ENCODE assay signal across 21 mouse cellular contexts in genomic region chr11:32798445-32798844, GRCm38 (mm10). TPM values are rescaled to one million over a fixed set of nuclear protein-coding genes. Genes with fewer than 3 reads are reported as not detected.
DNase-seq lines count a peak whose midpoint lies in the region; ATAC-seq and TF ChIP-seq lines count a peak whose summit lies in the region.
"Had no signal": no experiment of that assay in that cellular context is flagged by ENCODE, and none has a peak within 500 bp of the region (broad histone marks: within the 10 kb centered on the region; RNA-seq: fewer than 3 reads in every experiment).

No protein-coding gene starts in this region.

- H3K4me2 ChIP-seq in hindbrain, embryonic 13.5 days: no peak overlapping the region
- no peak overlapping the region for H3K4me2 ChIP-seq in hindbrain, embryonic 11.5 days (replicated peaks; ENCODE audit: low read depth, low read length)
- H3K4me2 ChIP-seq in lung, embryonic 14.5 days: no peak overlapping the region
- H3K4me2 ChIP-seq in limb, embryonic 15.5 days: no peak overlapping the region
- H3K4me2 ChIP-seq: midbrain, embryonic 12.5 days had no signal

- no peak for DNase-seq in hindbrain, embryonic 11.5 days (ENCODE audit: low spot score)
- DNase-seq in lung, embryonic 14.5 days: no peak
- DNase-seq in lung, adult 18-20 months: no peak
- DNase-seq in limb, embryonic 10.5 days (ENCODE audit: low spot score): no peak
- DNase-seq in left cerebral cortex, adult 8-10 months (ENCODE audit: low spot score in 2 of 2): no peak
- DNase-seq: adrenal gland, adult 2 months; cerebellum, adult 11 months; gastrocnemius, postnatal 36 days; layer of hippocampus, adult 9-11 months; liver, postnatal 0 days; lung, postnatal 4 days; right cerebral cortex, postnatal 14 days had no signal

- H3K36me3 ChIP-seq in hindbrain, embryonic 13.5 days: no peaks in the 10 kb centered on the region
- no peaks in the 10 kb centered on the region for H3K36me3 ChIP-seq in hindbrain, embryonic 11.5 days (ENCODE audit: control insufficient read depth, insufficient read depth, low read length)
- H3K36me3 ChIP-seq in lung, embryonic 14.5 days (ENCODE audit: insufficient read depth): no peaks in the 10 kb centered on the region
- H3K36me3 ChIP-seq in limb, embryonic 10.5 days: no peaks in the 10 kb centered on the region
- no peaks in the 10 kb centered on the region for H3K36me3 ChIP-seq in limb, embryonic 15.5 days
- H3K36me3 ChIP-seq: midbrain, embryonic 12.5 days had no signal

- WGBS in hindbrain, embryonic 13.5 days: 47% methylated on average over 4 of the region's 4 CpGs
- WGBS in hindbrain, embryonic 11.5 days: 59% methylated on average over 4 of the region's 4 CpGs
- 23% methylated on average over 4 of the region's 4 CpGs for WGBS in lung, embryonic 14.5 days
- WGBS in limb, embryonic 10.5 days: 49% methylated on average over 4 of the region's 4 CpGs
- 15% methylated on average over 4 of the region's 4 CpGs for WGBS in limb, embryonic 15.5 days

- H3K27ac ChIP-seq in hindbrain, embryonic 13.5 days: no peak overlapping the region
- no peak overlapping the region for H3K27ac ChIP-seq in hindbrain, embryonic 11.5 days (ENCODE audit: low read depth, low read length)
- no peak overlapping the region for H3K27ac ChIP-seq in lung, embryonic 14.5 days (ENCODE audit: low read depth)
- H3K27ac ChIP-seq in limb, embryonic 10.5 days: peak overlapping the region; percentile 22; the same call in 1 of the 2 replicates
- H3K27ac ChIP-seq in limb, embryonic 15.5 days: peak overlapping the region; percentile 33; the same call in 1 of the 2 replicates
- H3K27ac ChIP-seq: midbrain, embryonic 12.5 days had no signal

- peaks cover 14% of the 10 kb centered on the region for H3K4me1 ChIP-seq in hindbrain, embryonic 13.5 days (replicated peaks)
- no peaks in the 10 kb centered on the region for H3K4me1 ChIP-seq in hindbrain, embryonic 11.5 days (replicated peaks; ENCODE audit: control insufficient read depth, insufficient read depth, low read length)
- H3K4me1 ChIP-seq in lung, embryonic 14.5 days (ENCODE audit: insufficient read depth): no peaks in the 10 kb centered on the region
- H3K4me1 ChIP-seq in limb, embryonic 10.5 days: peaks cover 54% of the 10 kb centered on the region
- H3K4me1 ChIP-seq in limb, embryonic 15.5 days: peaks cover 32% of the 10 kb centered on the region
- H3K4me1 ChIP-seq: midbrain, embryonic 12.5 days had no signal

- ATAC-seq in hindbrain, embryonic 13.5 days (ENCODE audit: low FRiP score): 0 out of 2 replicates have a peak, but pooled peaks have one; percentile 32
- no peak for ATAC-seq in hindbrain, embryonic 11.5 days (ENCODE audit: low FRiP score)
- peak; percentile 55; the same call in 1 of the 2 replicates for ATAC-seq in lung, embryonic 14.5 days (ENCODE audit: insufficient read depth)
- ATAC-seq in limb, embryonic 15.5 days (ENCODE audit: insufficient number of reproducible peaks, low FRiP score, low TSS enrichment, low read depth): peak; percentile 68; the same call in 1 of the 2 replicates
- ATAC-seq: CD4-positive, CD25-positive, alpha-beta regulatory T cell, adult 4 months; liver, postnatal 0 days had no signal

- TF ChIP-seq CTCF in lung, embryonic 14.5 days (IDR thresholded peaks at IDR 0.05; ENCODE audit: low read depth): no peak

- H3K27me3 ChIP-seq in hindbrain, embryonic 13.5 days: no peaks in the 10 kb centered on the region
- no peaks in the 10 kb centered on the region for H3K27me3 ChIP-seq in hindbrain, embryonic 11.5 days (ENCODE audit: control insufficient read depth, insufficient read depth, low read length)
- no peaks in the 10 kb centered on the region for H3K27me3 ChIP-seq in lung, embryonic 14.5 days (ENCODE audit: insufficient read depth, low read length)
- no peaks in the 10 kb centered on the region for H3K27me3 ChIP-seq in limb, embryonic 10.5 days (ENCODE audit: low read depth, poor library complexity, severe bottlenecking)
- H3K27me3 ChIP-seq in limb, embryonic 15.5 days: no peaks in the 10 kb centered on the region
- H3K27me3 ChIP-seq: midbrain, embryonic 12.5 days had no signal

- no peak overlapping the region for H3K9ac ChIP-seq in hindbrain, embryonic 13.5 days
- no peak overlapping the region for H3K9ac ChIP-seq in hindbrain, embryonic 11.5 days (ENCODE audit: low read depth, low read length)
- H3K9ac ChIP-seq in lung, embryonic 14.5 days: no peak overlapping the region
- no peak overlapping the region for H3K9ac ChIP-seq in limb, embryonic 15.5 days
- H3K9ac ChIP-seq: liver, postnatal 0 days; midbrain, embryonic 12.5 days had no signal

- no peaks in the 10 kb centered on the region for H3K9me3 ChIP-seq in hindbrain, embryonic 13.5 days
- no peaks in the 10 kb centered on the region for H3K9me3 ChIP-seq in hindbrain, embryonic 11.5 days (ENCODE audit: control insufficient read depth, low read length)
- no peaks in the 10 kb centered on the region for H3K9me3 ChIP-seq in lung, embryonic 14.5 days (ENCODE audit: low read depth, low read length)
- H3K9me3 ChIP-seq in limb, embryonic 10.5 days (replicated peaks): no peaks in the 10 kb centered on the region
- no peaks in the 10 kb centered on the region for H3K9me3 ChIP-seq in limb, embryonic 15.5 days
- H3K9me3 ChIP-seq: midbrain, embryonic 12.5 days had no signal

- H3K4me3 ChIP-seq in hindbrain, embryonic 13.5 days: no peak overlapping the region
- H3K4me3 ChIP-seq in hindbrain, embryonic 11.5 days (ENCODE audit: low read depth, low read length): no peak overlapping the region
- H3K4me3 ChIP-seq in lung, embryonic 14.5 days (ENCODE audit: low read depth, low read length): no peak overlapping the region
- H3K4me3 ChIP-seq in limb, embryonic 10.5 days: no peak overlapping the region
- no peak overlapping the region for H3K4me3 ChIP-seq in limb, embryonic 15.5 days
- H3K4me3 ChIP-seq: midbrain, embryonic 12.5 days; myocyte had no signal

RNA-seq across cellular contexts. Expression of gene Smim23, which starts 26.0 kb away (rescaled TPM):
- not detected in 2 replicates for polyA plus RNA-seq in hindbrain, embryonic 13.5 days (2015; fragmentation: Nextera tagmentation; extraction: Ambion mirVana)
- not detected in 2 replicates for polyA plus RNA-seq in hindbrain, embryonic 11.5 days (2014; fragmentation: Nextera tagmentation; extraction: Ambion mirVana)
- not detected in 2 replicates for polyA plus RNA-seq in lung, embryonic 14.5 days (2014; fragmentation: Nextera tagmentation; extraction: Ambion mirVana)
- polyA plus RNA-seq in limb, embryonic 10.5 days (2016; fragmentation: Nextera tagmentation; extraction: Ambion mirVana): not detected in 2 replicates
- not detected in 2 replicates for polyA plus RNA-seq in limb, embryonic 15.5 days (2015; fragmentation: Nextera tagmentation; extraction: Ambion mirVana)
- total RNA-seq in left cerebral cortex, adult 8-10 months (2022): not detected
- total RNA-seq: adrenal gland, adult 2 months; gastrocnemius, postnatal 36 days; heart, postnatal 14 days; left cerebral cortex, postnatal 36 days; MEL had no signal
- polyA plus RNA-seq: adrenal gland, adult 2 months; CD4-positive, CD25-positive, alpha-beta regulatory T cell, adult 4 months; liver, postnatal 0 days; midbrain, embryonic 12.5 days; myocyte; thymus, postnatal 0 days had no signal

Comparison
In these comparisons a context has a peak if more than half of its experiments do, and no peak if none do; other contexts are left out.
1. H3K27ac ChIP-seq: peak in limb, embryonic 10.5 days (single experiment) and limb, embryonic 15.5 days (single experiment); none in hindbrain, embryonic 13.5 days (single experiment), hindbrain, embryonic 11.5 days (single experiment) and lung, embryonic 14.5 days (single experiment).